Mouse (Mus musculus) myocyte (in vitro differentiated cells): ENCODE measurements around the gene Prr15l. TPM values are rescaled to one million over a fixed set of nuclear protein-coding genes. Genes with fewer than 3 reads are reported as not detected.
A peak's percentile ranks its signal among the peaks of the same experiment; 100 is the strongest.

Experiments
- H3K27me3 ChIP-seq: one replicate; pipeline ENCODE4 v1.6.1; 2011; ENCODE audit not compliant: control insufficient read depth, insufficient read depth, insufficient read length
- H3K36me3 ChIP-seq: one replicate; pipeline ENCODE4 v1.6.1; 2011; ENCODE audit not compliant: control insufficient read depth, insufficient read depth
- H3K4me2 ChIP-seq: one replicate; pipeline ENCODE4 v1.6.1; 2011; ENCODE audit warnings: low read depth, control low read depth
- H3K4me3 ChIP-seq: one replicate; pipeline ENCODE4 v1.5.1; 2011; ENCODE audit warnings: mild to moderate bottlenecking, control low read depth, moderate library complexity
- H3K79me2 ChIP-seq: one replicate; pipeline ENCODE4 v1.6.1; 2011; ENCODE audit not compliant: control insufficient read depth, insufficient read depth
- H3ac ChIP-seq: one replicate; pipeline ENCODE4 v1.6.1; 2011; ENCODE audit not compliant: control insufficient read depth, insufficient read length
- CEBPB ChIP-seq: IDR thresholded peaks from 2 replicates; pipeline ENCODE4 v1.6.1; 2011; ENCODE audit warnings: mild to moderate bottlenecking, moderate library complexity; ENCODE audit not compliant: poor library complexity, insufficient read depth, severe bottlenecking
- E2F4 ChIP-seq: IDR thresholded peaks from one replicate; pipeline ENCODE4 v1.6.1; 2011; ENCODE audit warnings: mild to moderate bottlenecking, control low read depth, moderate library complexity; ENCODE audit not compliant: insufficient read depth
- MAX ChIP-seq: IDR thresholded peaks from one replicate; pipeline ENCODE4 v1.6.1; 2011; ENCODE audit warnings: low read depth, mild to moderate bottlenecking, control low read depth
- MYOD1 ChIP-seq, 3 experiments: IDR thresholded peaks; one replicate each; pipeline ENCODE4 v1.6.1; 2011; ENCODE audit warnings: control low read depth in 2 of 3, low read depth in 2 of 3, mild to moderate bottlenecking in 2 of 3, moderate library complexity in 1 of 3; ENCODE audit not compliant: insufficient read length in 2 of 3, control insufficient read depth in 1 of 3
- MYOG ChIP-seq, 3 experiments: IDR thresholded peaks; one replicate each; pipeline ENCODE4 v1.6.1; 2011; ENCODE audit warnings: control low read depth in 2 of 3, low read depth in 2 of 3, mild to moderate bottlenecking in 2 of 3; ENCODE audit not compliant: insufficient read length in 2 of 3, control insufficient read depth in 1 of 3, insufficient read depth in 1 of 3
- POLR2A ChIP-seq: IDR thresholded peaks from one replicate; pipeline ENCODE4 v1.6.1; 2011; ENCODE audit warnings: low read depth, mild to moderate bottlenecking, control low read depth, moderate library complexity; ENCODE audit not compliant: insufficient read length
- POLR2AphosphoS2 ChIP-seq: IDR thresholded peaks from one replicate; pipeline ENCODE4 v1.6.1; 2011; ENCODE audit warnings: low read depth, control low read depth; ENCODE audit not compliant: insufficient read length
- REST ChIP-seq: IDR thresholded peaks from one replicate; pipeline ENCODE4 v1.6.1; 2011; ENCODE audit warnings: mild to moderate bottlenecking, control low read depth, moderate library complexity; ENCODE audit not compliant: insufficient read depth, insufficient read length
- SRF ChIP-seq: IDR thresholded peaks from one replicate; pipeline ENCODE4 v1.6.1; 2011; ENCODE audit warnings: low read depth; ENCODE audit not compliant: control insufficient read depth, insufficient read length
- TCF12 ChIP-seq: IDR thresholded peaks from one replicate; pipeline ENCODE4 v1.6.1; 2011; ENCODE audit warnings: mild to moderate bottlenecking, control low read depth; ENCODE audit not compliant: poor library complexity, insufficient read depth, severe bottlenecking
- TCF3 ChIP-seq: IDR thresholded peaks from one replicate; pipeline ENCODE4 v1.6.1; 2011; ENCODE audit warnings: low read depth, control low read depth; ENCODE audit not compliant: insufficient read length
- USF1 ChIP-seq: IDR thresholded peaks from one replicate; pipeline ENCODE4 v1.6.1; 2011; ENCODE audit warnings: low read depth, mild to moderate bottlenecking, control low read depth, moderate library complexity
- polyA plus RNA-seq: library from polyadenylated mRNA; unstranded; fragments of >200 nt; fragmentation: generic; extraction: Trizol; gene quantifications from one replicate; pipeline ENCODE4 v1.2.1, GENCODE M21; 2012; ENCODE audit warnings: missing spikeins

Prr15l gene
- polyA plus RNA-seq, 1 experiment, result 0.07 TPM

GRCm38 (mm10) chr11:96899449-96900306, 28.2 kb upstream of the Prr15l start:
- TF ChIP-seq POLR2AphosphoS2 (no peak), CEBPB (no peak), SRF (no peak), MYOD1 (IDR thresholded peaks at IDR 0.05; ENCODE audit: control insufficient read depth in 1 of 3, insufficient read length in 2 of 3, low read depth in 2 of 3) (peak in 2 of 3 experiments; percentile 62 to 81), MAX (no peak), POLR2A (no peak), USF1 (no peak), MYOG (IDR thresholded peaks at IDR 0.05; ENCODE audit: control insufficient read depth in 1 of 3, insufficient read depth in 1 of 3, insufficient read length in 2 of 3, low read depth in 2 of 3) (peak; percentile 9 to 70 (median 21)), TCF12 (no peak), E2F4 (no peak), TCF3 (no peak), REST (no peak)
- Histone ChIP-seq H3K27me3 (no peaks in the 10 kb centered on the region), H3ac (no peak overlapping the region), H3K36me3 (no peaks in the 10 kb centered on the region), H3K79me2 (no peaks in the 10 kb centered on the region), H3K4me2 (no peak overlapping the region), H3K4me3 (no peak overlapping the region)

DNA sequence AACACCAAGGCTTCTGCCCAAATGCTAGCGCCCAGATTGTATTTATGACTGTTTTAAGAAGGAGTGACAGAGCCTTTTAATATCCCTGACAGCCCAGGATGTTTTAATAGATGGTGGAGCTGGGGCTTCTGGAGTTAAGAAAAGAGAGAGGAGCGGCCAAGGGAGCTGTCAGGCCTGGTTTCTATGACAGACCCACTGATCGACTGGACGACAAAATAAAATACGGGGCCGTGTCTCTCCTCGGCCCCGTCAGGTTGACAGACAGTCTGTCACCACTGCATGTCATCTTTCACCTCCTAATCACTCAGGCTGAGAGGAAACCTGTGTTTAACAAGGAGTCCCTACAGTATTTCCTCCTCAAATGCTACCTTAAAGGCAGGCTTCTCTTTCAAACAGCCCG, 26.6 kb upstream of the Prr15l start:
- H3K36me3 ChIP-seq, result no peaks in the 10 kb centered on the region
- no peaks in the 10 kb centered on the region for H3K27me3 ChIP-seq
- H3K4me3 ChIP-seq, result no peak overlapping the region
- H3K79me2 ChIP-seq, result no peaks in the 10 kb centered on the region
- no peak overlapping the region for H3K4me2 ChIP-seq
- TF ChIP-seq MYOD1 (IDR thresholded peaks at IDR 0.05; ENCODE audit: control insufficient read depth in 1 of 3, insufficient read length in 2 of 3, low read depth in 2 of 3), result no peak
- TF ChIP-seq MAX, result no peak
- TF ChIP-seq TCF12, result no peak
- no peak for TF ChIP-seq MYOG (IDR thresholded peaks at IDR 0.05; ENCODE audit: control insufficient read depth in 1 of 3, insufficient read depth in 1 of 3, insufficient read length in 2 of 3, low read depth in 2 of 3)
- no peak for TF ChIP-seq REST
- TF ChIP-seq TCF3, result no peak
- TF ChIP-seq CEBPB, result no peak
- TF ChIP-seq E2F4, result no peak
- TF ChIP-seq POLR2AphosphoS2, result no peak
- TF ChIP-seq POLR2A, result no peak
- TF ChIP-seq USF1, result no peak
- TF ChIP-seq SRF, result no peak
- no peak overlapping the region for H3ac ChIP-seq

DNA sequence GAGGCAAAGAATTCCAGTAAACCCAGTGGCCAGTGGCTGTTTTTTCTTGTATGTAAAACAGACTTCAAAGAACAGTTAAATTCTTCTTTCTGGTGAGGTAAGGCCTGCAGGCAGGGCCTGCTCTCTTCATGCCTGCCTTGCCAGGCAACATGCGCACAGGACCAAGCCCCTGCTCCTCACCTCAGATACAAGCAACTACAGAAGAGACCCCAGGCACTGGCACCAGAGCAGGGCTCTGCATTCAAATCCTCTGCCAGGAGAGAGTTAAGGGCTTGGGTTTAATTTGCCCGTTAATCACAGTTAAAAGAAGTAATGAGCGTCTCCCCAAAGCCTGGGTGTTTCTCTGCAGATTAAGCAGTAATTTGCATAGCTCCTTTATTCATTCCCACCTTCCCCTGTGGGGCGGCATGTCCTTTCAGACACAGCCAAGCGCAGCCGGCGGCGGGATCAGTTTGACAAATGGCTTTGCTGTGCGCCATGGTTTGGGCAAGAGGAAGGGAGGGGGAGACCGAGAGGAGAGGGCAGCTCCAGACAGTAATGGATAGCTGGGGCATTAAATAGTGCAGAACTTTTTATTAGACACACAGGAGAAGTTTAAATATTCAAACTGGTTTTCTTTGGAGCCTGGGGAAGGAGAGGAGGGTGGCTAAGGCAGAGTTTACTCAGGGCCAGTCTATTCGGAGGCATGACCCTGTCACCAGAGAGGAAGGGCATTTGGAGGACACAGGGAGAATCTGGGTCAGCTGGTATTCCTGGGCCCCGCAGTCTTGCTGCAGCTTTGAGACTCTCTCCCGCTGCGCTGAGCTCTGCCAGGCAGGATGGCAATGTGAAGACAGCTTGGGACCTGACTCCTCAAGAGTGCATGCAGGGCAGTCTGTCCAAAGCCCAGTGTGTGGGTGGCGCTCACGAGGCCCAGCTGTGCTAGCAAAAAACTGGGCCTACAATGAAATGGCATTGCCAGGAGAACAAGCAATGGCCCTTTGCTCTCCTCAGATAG, 25.0 kb upstream of the Prr15l start:
- H3K79me2 ChIP-seq, result no peaks in the 10 kb centered on the region
- H3ac ChIP-seq, result no peak overlapping the region
- peak in 2 of 3 experiments; percentile 38 to 51 for TF ChIP-seq MYOG (IDR thresholded peaks at IDR 0.05; ENCODE audit: control insufficient read depth in 1 of 3, insufficient read depth in 1 of 3, insufficient read length in 2 of 3, low read depth in 2 of 3)
- TF ChIP-seq MYOD1 (IDR thresholded peaks at IDR 0.05; ENCODE audit: control insufficient read depth in 1 of 3, insufficient read length in 2 of 3, low read depth in 2 of 3), result peak in 1 of 3 experiments; percentile 70
- TF ChIP-seq SRF, result no peak
- no peaks in the 10 kb centered on the region for H3K27me3 ChIP-seq
- no peak overlapping the region for H3K4me3 ChIP-seq
- no peak overlapping the region for H3K4me2 ChIP-seq
- H3K36me3 ChIP-seq, result no peaks in the 10 kb centered on the region

DNA sequence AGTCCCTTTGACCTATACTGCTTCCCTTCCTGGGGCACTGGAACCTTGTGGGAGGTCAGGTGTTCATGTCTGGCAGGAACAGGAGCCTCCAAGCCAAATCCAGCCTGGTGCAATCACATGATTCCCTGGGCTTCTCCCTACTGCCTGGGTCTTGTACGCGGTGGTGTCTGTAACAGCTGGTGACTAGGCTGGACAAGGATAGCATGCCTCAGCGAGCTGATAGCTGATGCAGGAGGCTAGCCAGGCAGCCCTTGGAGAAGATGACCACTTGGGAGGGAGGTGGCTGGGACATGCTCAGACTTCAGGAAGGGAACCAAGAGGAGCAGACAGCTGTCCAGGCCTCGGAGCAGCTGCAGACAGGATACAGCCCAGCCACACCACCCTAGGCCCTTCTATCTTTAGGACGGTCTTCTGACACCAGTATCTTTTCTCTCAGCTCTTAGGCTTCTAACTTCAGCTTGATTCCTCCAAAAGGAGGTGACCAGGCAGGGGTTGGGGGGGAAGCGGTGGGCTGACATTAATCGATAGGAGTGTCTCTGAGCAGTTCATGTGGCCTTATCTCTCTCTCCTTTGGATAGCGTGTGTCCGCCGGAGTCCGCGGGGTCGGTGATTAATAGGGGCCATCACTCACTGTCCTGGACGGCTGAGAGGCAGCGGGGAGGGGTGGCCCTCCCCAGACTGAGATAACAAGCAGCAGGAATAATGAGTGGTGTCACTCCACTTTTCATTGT, 21.3 kb upstream of the Prr15l start:
- no peaks in the 10 kb centered on the region for H3K79me2 ChIP-seq
- no peak overlapping the region for H3ac ChIP-seq
- TF ChIP-seq TCF12, result peak; percentile 29
- peak; percentile 84 to 99 (median 96) for TF ChIP-seq MYOD1 (IDR thresholded peaks at IDR 0.05; ENCODE audit: control insufficient read depth in 1 of 3, insufficient read length in 2 of 3, low read depth in 2 of 3)
- peak; percentile 47 for TF ChIP-seq POLR2A
- peak; percentile 31 for TF ChIP-seq USF1
- no peak for TF ChIP-seq SRF
- TF ChIP-seq TCF3, result peak; percentile 77
- no peak for TF ChIP-seq MAX
- TF ChIP-seq MYOG (IDR thresholded peaks at IDR 0.05; ENCODE audit: control insufficient read depth in 1 of 3, insufficient read depth in 1 of 3, insufficient read length in 2 of 3, low read depth in 2 of 3), result peak; percentile 96 to 99 (median 98)
- TF ChIP-seq POLR2AphosphoS2, result peak; percentile 75
- no peak overlapping the region for H3K4me3 ChIP-seq
- H3K27me3 ChIP-seq, result no peaks in the 10 kb centered on the region
- H3K4me2 ChIP-seq, result peak overlapping the region; percentile 71
- no peaks in the 10 kb centered on the region for H3K36me3 ChIP-seq
